Mouse (Mus musculus): ENCODE data around the gene Mybpc2. TPM values are rescaled to one million over a fixed set of nuclear protein-coding genes. Genes with fewer than 3 reads are reported as not detected.

Gene Mybpc2
- polyA plus RNA-seq, 1 experiment = 6.4 TPM

DNA sequence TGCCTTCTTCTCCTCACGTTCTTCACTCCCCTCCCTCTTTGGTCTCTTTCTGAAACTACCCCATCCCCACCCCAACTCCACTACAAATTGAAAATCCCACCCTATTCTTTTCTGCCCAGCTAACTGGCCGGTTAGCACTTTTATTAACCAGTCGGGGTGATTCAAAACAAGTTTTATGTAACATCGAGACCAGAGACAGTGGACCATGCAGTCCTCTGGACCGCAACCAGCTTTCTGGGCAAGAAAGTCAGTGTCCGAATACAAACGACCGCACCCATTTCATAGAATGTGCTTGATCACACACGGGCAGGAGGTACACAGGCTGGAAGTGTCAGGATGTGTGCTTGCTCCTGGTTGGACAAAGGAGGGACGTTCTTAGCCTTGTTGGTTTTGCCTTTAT, 40.0 kb upstream of the Mybpc2 start:
- DNase-seq = peak; percentile 88
- H3K4me3 ChIP-seq (ENCODE audit: insufficient read depth, low read depth, low read length) = no peak overlapping the region
- no peaks in the 10 kb centered on the region for H3K36me3 ChIP-seq (ENCODE audit: control insufficient read depth, insufficient read depth, low read length)
- 49% methylated on average over 10 of the region's 10 CpGs for WGBS
- no peak for TF ChIP-seq CTCF (conservative IDR thresholded peaks at IDR 0.05; ENCODE audit: insufficient read depth, insufficient read length, low read depth, low read length)
- no peak for TF ChIP-seq POLR2A (IDR thresholded peaks at IDR 0.05; ENCODE audit: low read depth, low read length)
- H3K4me1 ChIP-seq (ENCODE audit: control insufficient read depth, insufficient read depth, low read length) = peaks cover 6% of the 10 kb centered on the region; the same call in 1 of the 2 replicates
- H3K27me3 ChIP-seq (replicated peaks; ENCODE audit: control insufficient read depth, insufficient read depth, low read length) = no peaks in the 10 kb centered on the region
- peak overlapping the region; percentile 24; the same call in 1 of the 2 replicates for H3K27ac ChIP-seq (ENCODE audit: insufficient read depth, low read depth, low read length)

DNA sequence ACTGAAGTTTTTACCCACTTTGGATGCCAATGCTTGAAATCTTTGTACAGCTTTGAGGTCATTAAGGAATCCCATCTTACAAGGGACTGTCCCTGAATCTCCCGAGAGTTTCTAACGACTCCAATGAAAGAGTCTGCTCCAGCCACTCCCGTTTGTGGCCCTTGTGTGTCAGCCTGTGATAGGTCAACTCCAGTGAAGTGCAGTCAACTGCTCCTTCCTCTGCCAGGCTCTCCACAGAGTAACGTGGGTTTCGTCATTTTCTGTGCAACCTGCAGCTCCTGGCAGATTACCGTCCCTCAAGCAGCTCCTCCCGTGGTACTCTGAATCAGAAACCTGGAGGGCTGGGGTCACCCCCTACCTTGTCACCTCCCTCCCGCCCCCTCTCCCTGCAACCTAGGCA, 38.8 kb upstream of the Mybpc2 start:
- Histone ChIP-seq H3K27ac (ENCODE audit: insufficient read depth, low read depth, low read length) (no peak overlapping the region), H3K4me3 (ENCODE audit: insufficient read depth, low read depth, low read length) (no peak overlapping the region), H3K27me3 (replicated peaks; ENCODE audit: control insufficient read depth, insufficient read depth, low read length) (no peaks in the 10 kb centered on the region), H3K4me1 (ENCODE audit: control insufficient read depth, insufficient read depth, low read length) (peaks cover 6% of the 10 kb centered on the region; the same call in 1 of the 2 replicates), H3K36me3 (ENCODE audit: control insufficient read depth, insufficient read depth, low read length) (no peaks in the 10 kb centered on the region)
- 39% methylated on average over 8 of the region's 8 CpGs for WGBS
- peak; percentile 35 for DNase-seq
- TF ChIP-seq CTCF (conservative IDR thresholded peaks at IDR 0.05; ENCODE audit: insufficient read depth, insufficient read length, low read depth, low read length) (no peak), POLR2A (IDR thresholded peaks at IDR 0.05; ENCODE audit: low read depth, low read length) (no peak)

DNA sequence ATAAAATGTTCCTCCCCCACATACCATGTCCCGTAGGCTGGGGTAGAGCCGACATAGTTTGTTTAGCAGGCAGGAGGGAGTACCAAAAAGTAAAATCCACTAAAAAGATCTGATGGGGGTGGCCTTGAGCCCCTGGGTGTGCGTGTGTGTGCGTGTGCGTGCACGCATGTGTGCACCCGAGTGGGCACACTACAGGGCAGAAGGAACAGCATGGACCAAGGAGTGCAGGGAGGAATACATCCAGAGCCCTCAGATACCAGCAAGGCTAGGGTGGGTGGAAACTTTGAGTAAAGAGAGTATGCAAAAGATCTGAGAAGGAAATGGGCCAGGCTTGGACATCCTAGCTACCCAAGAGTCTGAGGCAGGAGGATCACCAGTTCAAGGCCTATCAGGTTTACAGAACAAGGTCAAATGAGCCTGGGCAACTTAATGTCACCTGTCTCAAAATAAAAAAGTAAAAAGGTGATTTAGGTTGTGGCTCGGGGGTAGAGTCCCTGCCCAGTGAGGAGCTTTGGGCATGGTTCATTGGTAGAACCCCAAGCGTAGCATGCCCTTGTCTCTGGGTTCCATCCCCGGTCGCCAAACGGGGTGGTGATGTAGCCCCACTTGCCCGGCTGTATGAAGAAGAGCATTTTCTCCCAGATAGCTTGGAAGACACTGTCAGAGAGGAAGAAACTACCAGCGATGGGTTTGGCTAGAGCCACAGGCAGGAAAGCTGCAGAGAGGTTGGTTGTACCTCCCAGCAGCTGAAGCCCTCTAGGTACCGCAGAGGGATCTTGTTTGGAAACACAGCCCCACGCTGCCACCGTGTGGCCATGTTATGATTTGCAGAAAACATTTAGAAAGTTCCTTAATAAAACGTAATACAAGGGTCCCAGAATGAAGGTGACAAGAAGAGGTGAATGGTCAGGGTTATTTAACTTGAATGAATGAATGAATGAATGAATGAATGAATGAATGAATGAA, 36.3 kb upstream of the Mybpc2 start:
- H3K27me3 ChIP-seq (replicated peaks; ENCODE audit: control insufficient read depth, insufficient read depth, low read length) = no peaks in the 10 kb centered on the region
- H3K4me3 ChIP-seq (ENCODE audit: insufficient read depth, low read depth, low read length) = no peak overlapping the region
- peak; percentile 86 for DNase-seq
- H3K36me3 ChIP-seq (ENCODE audit: control insufficient read depth, insufficient read depth, low read length) = no peaks in the 10 kb centered on the region
- WGBS = 50% methylated on average over 18 of the region's 18 CpGs
- no peak overlapping the region for H3K27ac ChIP-seq (ENCODE audit: insufficient read depth, low read depth, low read length)
- TF ChIP-seq CTCF (conservative IDR thresholded peaks at IDR 0.05; ENCODE audit: insufficient read depth, insufficient read length, low read depth, low read length) = peak; percentile 87
- TF ChIP-seq POLR2A (IDR thresholded peaks at IDR 0.05; ENCODE audit: low read depth, low read length) = no peak
- peaks cover 6% of the 10 kb centered on the region; the same call in 1 of the 2 replicates for H3K4me1 ChIP-seq (ENCODE audit: control insufficient read depth, insufficient read depth, low read length)

DNA sequence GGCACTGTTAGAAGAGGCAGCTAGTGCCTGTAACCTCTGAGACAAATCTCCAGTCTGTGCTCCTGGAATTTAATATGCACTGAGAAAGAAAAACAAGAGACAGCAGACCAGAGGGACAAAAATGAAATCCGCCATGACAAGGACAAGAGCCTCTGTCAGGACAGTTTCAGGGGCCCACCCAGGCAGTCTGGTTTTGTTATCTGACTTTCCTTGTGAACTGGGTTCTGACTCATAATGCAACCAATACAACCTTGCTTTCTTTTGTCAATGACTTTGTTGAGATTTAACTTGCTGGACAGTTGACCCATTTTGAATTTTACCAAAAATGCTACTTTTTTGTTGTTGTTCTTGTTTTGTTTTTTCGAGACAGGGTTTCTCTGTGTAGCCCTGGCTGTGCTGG, 33.2 kb upstream of the Mybpc2 start:
- Histone ChIP-seq H3K27me3 (replicated peaks; ENCODE audit: control insufficient read depth, insufficient read depth, low read length) (no peaks in the 10 kb centered on the region), H3K27ac (ENCODE audit: insufficient read depth, low read depth, low read length) (no peak overlapping the region), H3K4me3 (ENCODE audit: insufficient read depth, low read depth, low read length) (no peak overlapping the region), H3K4me1 (ENCODE audit: control insufficient read depth, insufficient read depth, low read length) (peaks cover 8% of the 10 kb centered on the region; the same call in 1 of the 2 replicates), H3K36me3 (ENCODE audit: control insufficient read depth, insufficient read depth, low read length) (no peaks in the 10 kb centered on the region)
- WGBS = 68% methylated on average over 2 of the region's 2 CpGs
- TF ChIP-seq CTCF (conservative IDR thresholded peaks at IDR 0.05; ENCODE audit: insufficient read depth, insufficient read length, low read depth, low read length) = no peak
- TF ChIP-seq POLR2A (IDR thresholded peaks at IDR 0.05; ENCODE audit: low read depth, low read length) = no peak
- no peak for DNase-seq

DNA sequence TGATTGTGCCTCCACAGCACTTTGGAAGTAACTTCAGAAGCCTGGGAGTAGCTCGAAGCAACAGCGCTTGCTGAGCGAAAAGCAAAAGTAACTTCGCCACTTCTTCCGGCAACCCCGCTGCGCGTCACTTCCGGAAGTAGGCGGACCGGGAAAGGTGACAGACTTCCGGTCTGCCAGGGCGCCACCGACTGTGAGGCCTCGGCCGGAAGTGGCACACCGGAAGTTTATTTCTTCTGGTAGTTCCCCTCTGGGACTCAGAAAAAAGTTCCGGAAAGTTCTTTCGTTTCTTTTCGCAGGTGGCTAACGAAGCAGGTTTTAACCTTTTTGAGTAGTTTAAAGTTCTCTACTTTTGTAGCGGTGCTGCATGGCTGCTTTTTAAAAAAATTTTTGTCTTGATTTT, 29.4 kb upstream of the Mybpc2 start, which contains the start of gene Nr1h2:
Gene Nr1h2, minus strand, starts transcription at position 126 of the 400 bp plus-strand sequence.
- TF ChIP-seq CTCF (conservative IDR thresholded peaks at IDR 0.05; ENCODE audit: insufficient read depth, insufficient read length, low read depth, low read length) = no peak
- no peak for TF ChIP-seq POLR2A (IDR thresholded peaks at IDR 0.05; ENCODE audit: low read depth, low read length)
- H3K36me3 ChIP-seq (ENCODE audit: control insufficient read depth, insufficient read depth, low read length) = peaks cover 6% of the 10 kb centered on the region
- H3K27ac ChIP-seq (ENCODE audit: insufficient read depth, low read depth, low read length) = peak within 1 kb of the TSS; percentile 86
- 1% methylated on average over 22 of the region's 22 CpGs for WGBS
- peaks cover 9% of the 10 kb centered on the region; the same call in 1 of the 2 replicates for H3K4me1 ChIP-seq (ENCODE audit: control insufficient read depth, insufficient read depth, low read length)
- no peaks in the 10 kb centered on the region for H3K27me3 ChIP-seq (replicated peaks; ENCODE audit: control insufficient read depth, insufficient read depth, low read length)
- H3K4me3 ChIP-seq (ENCODE audit: insufficient read depth, low read depth, low read length) = peak within 1 kb of the TSS; percentile 73
- peak; percentile 98 for DNase-seq

DNA sequence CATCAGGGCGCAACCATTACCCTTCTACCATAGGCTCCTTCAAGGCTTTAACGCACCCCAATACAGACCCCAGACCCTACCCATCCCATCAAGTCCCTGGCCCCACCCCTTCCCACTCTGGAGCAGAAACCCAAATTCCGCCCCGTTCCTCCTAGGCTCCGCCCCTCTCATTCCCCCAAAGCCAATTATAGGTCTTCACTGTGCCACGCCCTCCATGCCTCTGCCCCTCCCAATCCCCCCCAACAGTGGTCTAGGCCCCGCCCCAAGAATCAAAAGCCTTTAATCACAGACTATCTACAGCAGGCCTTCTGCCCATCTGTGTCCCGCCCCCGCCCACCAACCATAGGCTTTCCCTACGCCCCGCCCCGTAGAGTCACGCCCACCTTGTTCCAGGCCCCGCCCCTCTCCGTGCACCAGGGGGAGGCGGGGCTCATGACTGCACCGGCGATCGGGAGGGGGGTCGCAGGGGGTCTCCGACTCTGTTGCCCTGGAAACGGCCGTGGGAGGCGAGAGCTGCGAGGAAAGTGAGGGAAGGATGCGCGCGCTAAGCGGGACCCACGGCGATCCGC, 28.8 kb upstream of the Mybpc2 start:
- Histone ChIP-seq H3K27ac (ENCODE audit: insufficient read depth, low read depth, low read length) (peak overlapping the region; percentile 86), H3K27me3 (replicated peaks; ENCODE audit: control insufficient read depth, insufficient read depth, low read length) (no peaks in the 10 kb centered on the region), H3K36me3 (ENCODE audit: control insufficient read depth, insufficient read depth, low read length) (peaks cover 6% of the 10 kb centered on the region), H3K4me1 (ENCODE audit: control insufficient read depth, insufficient read depth, low read length) (peaks cover 9% of the 10 kb centered on the region; the same call in 1 of the 2 replicates), H3K4me3 (ENCODE audit: insufficient read depth, low read depth, low read length) (peak overlapping the region; percentile 73)
- 2% methylated on average over 32 of the region's 32 CpGs for WGBS
- TF ChIP-seq CTCF (conservative IDR thresholded peaks at IDR 0.05; ENCODE audit: insufficient read depth, insufficient read length, low read depth, low read length) (no peak), POLR2A (IDR thresholded peaks at IDR 0.05; ENCODE audit: low read depth, low read length) (no peak)
- DNase-seq = peak; percentile 78

All from kidney, adult 2 months (tissue).